Mouse (Mus musculus): Measurements from ENCODE around the gene Elane.
A peak's percentile ranks its signal among the peaks of the same experiment; 100 is the strongest.

Elane gene

DNA sequence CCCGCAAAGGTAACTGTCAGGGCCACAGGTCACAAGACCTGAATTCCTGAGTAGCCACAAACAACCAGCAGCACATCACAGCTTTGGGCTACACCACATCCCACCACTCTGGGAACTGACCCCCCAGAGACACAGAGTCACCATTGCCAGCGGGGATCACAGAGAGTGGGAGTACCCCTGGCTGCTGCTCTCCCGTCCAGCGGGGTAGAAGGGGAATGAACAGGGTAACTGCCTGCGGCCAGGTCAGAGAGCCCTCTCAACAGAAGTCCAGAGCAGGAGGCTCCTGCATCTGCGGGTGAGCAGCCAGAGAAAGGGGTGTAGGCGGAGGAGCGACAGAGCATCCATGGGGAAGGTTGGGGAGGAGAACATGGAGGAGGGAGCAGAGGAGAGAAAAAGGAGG, 30.0 kb downstream of the Elane start:
- no peak for DNase-seq (ENCODE audit: low read depth)

GRCm38 (mm10) chr10:79916808-79917531, 30.9 kb downstream of the Elane start, which contains the start of gene Kiss1r:
Gene Kiss1r (plus strand): TSS chr10:79916971.
- peak; percentile 64 for DNase-seq (ENCODE audit: low read depth)

DNA sequence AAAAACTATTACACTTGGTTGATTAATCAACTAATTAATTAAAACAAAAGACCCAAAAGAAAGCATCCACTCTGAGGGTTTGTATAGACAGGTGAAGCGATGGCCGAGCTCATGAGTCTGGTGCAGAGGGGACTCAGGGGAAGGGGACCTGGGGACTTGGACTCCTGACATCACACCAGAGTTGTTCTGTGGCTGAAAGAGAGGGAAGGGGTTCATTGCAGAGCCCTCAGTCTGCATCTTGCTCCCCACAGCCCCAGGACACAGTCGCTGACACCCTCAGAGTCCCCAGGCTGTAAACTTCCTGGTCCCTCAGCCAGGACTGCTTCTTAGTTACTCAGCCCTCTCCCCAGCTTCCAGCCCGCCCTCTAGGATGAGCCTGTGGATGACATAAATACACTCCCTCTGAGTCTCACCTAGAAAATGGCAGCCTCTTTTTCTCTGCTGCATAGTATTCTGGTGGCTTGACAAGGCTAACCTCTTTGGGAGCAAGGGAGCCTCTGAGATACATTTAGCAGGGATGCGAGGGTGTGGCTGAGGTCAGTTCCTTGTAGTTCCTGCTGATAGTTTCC, 31.6 kb downstream of the Elane start:
- DNase-seq (ENCODE audit: low read depth), result no peak

DNA sequence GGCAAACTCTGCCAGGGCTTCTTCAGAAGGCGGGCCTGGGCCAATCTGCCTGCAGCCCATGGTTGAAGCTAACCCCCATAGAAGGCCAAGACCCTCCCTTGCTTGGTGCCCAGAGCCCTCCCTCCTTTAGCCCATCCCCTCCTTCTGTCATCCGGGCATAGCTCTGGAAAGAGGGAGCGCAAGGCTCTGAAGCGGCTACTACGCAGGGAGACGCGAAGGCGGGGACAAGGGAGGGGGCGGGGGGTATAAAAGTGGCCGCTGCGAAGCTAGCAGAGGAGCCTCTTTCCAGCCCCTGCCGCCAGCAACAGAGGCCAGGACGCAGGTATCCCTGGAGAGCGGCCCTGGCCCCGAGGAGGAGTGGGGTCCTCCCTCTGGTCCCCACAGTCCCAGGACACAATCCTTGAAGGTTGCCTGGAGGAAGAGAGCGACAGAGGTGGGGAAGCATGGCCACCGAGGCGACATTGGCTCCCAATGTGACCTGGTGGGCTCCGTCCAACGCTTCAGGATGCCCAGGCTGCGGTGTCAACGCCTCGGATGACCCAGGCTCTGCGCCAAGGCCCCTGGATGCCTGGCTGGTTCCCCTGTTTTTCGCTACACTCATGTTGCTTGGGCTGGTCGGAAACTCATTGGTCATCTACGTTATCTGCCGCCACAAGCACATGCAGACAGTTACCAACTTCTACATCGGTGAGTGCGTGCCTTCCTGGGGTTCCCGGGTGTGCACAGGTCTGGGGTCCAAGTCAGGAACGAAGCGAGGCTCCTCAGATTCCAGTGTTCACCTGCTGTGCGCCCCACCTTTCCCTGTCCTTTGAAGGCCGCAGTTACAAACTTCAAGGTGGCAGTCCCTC, 32.4 kb downstream of the Elane start:
- DNase-seq (ENCODE audit: low read depth), result no peak

DNA sequence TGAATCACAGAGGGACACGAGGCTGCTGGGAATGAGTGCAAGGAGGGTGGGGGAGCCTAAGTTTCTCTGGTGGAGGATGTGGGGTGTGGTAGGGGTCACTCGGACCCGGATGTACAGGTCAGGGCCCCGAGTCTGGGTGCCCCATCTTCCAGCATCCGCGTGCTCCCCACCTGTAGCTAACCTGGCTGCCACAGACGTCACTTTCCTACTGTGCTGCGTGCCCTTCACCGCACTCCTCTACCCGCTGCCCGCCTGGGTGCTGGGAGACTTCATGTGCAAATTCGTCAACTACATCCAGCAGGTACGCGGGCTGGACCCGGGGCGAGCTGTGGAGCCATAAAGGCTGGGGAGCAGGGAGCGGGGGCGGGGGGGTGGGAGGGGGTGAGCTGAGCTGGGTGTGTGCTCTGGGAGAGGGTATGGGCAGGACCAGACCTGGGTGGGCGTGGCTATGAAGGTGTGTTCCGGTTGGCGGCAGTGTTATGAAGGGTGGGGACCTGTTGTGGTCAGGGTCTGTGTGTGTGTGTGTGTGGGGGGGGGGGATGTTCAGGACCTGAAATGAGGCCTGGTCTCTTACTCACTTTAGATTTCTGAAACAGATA, 33.3 kb downstream of the Elane start:
- no peak for DNase-seq (ENCODE audit: low read depth)

DNA sequence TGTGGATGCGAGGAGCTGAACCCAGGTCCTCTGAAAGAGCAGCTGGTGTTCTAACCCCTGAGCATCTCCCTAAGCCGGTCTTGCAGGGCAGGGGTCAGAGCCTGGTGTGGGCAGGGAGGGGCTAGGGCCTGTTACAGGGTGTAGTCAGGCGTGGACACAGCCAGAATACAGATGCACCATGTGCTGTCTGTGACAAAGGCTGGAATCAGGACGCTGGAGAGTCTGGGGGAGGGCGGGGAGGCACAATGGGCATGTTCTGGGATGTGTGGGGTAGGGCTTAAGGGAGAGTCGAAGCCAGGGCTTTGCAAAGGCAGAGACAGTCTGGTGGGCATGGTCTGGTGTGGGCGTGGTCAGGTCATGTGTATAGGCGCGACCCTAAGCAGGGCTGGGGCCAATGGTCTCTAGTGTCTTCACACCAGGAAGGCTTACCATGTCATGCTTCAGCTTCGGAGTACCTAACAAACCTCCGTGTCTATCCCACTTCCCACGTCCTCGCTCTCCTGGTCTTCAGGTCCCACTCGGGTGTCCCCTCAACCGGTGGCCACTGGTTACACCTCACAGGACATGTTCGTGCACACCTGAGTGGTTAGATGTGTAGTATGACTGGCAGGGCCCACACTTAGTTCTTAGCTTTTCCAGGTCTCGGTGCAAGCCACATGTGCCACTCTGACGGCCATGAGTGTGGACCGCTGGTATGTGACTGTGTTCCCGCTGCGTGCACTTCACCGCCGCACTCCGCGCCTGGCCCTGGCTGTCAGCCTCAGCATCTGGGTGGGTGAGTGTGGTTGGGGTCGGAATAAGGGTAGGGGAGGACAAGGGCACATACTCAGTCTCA, 34.2 kb downstream of the Elane start:
- no peak for DNase-seq (ENCODE audit: low read depth)

DNA sequence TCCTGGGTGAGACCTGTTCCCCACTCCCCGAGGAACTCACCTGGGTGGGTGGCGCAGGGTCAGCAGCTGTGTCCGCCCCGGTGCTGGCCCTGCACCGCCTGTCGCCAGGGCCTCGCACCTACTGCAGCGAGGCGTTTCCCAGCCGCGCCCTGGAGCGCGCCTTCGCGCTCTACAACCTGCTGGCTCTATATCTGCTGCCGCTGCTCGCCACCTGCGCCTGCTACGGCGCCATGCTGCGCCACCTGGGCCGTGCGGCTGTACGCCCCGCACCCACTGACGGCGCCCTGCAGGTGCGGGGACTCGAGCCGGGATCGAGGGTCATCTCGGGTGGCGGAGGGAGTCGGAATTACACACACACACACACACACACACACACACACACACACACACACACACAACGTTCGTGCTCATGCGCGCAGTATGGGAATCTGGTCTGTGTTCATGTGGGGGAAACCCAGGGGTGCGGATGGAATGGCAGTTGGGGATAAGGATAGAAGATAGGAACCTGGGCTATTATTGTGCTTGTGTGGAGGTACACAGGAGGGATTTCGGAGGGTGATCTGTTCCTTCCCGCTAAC, 35.0 kb downstream of the Elane start, which contains the start of gene R3hdm4:
Gene R3hdm4 (minus strand): TSS at position 251 of the 578 bp plus-strand sequence.
- DNase-seq (ENCODE audit: low read depth), result no peak

- DNase-seq (ENCODE audit: low read depth), result no peak
Observed at GRCm38 (mm10) chr10:79921572-79921971, 35.5 kb downstream of the Elane start.

DNA sequence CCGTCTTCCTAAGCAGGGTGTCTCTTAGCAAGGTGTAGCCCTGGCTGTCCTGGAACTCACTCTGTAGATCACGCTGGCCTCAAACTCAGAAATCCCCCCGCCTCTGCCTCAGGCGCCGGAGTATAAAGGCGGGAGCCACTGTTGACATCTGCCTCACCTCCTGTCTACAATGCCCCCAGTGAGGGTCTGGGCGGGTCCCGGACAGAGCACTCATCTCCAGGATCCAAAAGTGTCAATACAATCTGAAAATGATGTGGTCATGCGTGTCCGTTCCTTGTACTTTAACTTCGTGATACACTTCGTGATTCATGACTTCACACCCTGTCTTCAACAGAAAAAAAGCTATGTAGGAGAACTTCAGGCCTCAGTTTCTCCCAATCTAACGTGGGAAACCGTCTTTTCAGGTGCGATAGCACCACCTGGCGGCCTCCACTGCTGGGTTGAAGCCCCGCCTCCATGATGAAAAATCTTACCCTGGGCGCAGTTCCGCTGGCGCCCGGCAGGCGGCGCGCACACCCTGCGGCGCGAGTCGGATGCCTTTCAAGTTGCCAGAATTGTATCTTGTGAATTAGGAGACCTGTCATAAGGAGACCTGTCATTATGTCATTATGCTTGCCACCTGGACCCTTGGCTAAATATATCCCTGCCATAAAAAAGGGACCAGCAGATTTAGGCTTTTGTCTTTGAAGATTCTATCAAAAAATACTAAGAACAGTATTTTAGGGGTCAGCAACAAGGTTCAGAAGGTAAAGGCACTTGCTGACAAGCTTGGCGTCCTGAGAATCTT, 39.1 kb downstream of the Elane start:
- DNase-seq (ENCODE audit: low read depth), result peak; percentile 79

- no peak for DNase-seq (ENCODE audit: low read depth)
Observed at GRCm38 (mm10) chr10:79925785-79926490, 39.9 kb downstream of the Elane start.

DNA sequence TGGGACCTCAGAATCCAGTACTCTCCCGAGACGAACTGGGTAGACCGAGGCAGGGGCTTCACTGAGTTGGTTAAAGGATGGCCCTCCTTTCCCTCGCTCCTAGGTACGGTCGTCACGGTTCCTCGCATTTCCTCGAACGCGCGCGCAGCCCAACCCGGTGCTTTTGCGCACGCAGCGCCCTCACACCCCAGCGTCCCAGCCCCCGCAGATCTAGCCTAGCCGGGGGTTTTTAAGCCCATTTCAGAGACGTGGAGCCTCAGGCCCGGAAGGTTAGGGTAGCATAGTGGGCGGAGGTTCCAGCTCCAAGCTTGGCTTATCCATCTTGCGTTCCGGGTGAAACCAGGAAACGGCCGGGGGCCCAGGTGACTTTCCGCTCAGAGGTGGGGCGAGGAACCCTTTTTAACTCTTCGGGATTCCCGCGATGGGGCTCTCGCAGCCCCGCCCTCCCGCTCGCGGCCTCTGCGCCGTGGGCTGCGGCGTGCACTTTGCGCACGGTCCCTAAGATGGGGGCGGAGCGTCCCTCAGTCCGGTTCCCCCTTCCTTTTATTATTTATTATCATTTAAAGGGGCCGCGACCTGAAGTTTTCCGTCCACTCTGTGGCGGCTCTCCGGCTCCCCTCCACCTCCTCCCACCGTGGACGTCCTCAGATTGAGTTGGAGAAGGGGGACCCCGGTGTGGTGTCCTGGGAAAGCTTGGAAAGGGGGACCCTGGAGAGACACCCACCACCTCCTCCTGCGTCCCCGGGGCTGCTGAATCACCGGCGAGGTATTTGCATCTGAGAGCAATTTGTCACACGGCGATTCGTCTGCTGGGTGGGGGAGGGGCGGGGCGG, 40.7 kb downstream of the Elane start, which contains the start of gene Arid3a:
Gene Arid3a (plus strand): TSS at position 553 of the 833 bp plus-strand sequence.
- DNase-seq (ENCODE audit: low read depth), result peak; percentile 84

DNA sequence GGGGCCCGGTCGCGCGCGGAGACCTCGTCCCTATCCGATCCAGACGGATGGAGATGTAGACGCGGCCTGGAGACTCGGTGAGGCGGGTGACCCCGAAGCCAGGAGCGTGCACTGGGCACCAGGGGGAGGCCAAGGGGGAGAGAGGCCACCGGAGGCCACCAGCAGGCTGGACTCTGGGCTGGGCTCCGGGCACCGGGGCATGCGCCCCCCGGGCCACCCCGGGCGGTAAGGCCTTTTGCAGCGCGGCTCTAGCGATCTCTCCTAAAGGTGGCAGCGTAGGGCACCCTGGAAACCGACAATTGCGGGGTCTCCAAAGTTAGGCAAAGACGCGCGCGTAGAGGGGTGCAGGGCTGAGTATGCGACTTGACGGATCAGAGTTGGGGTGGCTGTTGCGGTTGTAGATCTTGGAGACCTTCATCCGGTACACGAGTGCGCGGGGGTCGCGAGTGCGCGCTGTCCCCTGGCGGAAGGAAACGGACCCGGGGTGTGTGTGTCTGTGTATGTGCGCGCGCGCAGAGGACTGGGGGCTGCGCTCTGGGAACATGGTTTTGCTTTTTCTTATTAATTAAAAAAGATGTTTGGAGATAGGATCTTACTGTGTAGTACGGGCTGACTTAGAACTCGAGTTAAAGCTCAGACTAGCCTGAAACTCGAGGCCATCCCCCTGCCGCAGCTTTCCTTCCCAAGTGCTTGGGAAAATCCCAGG, 41.4 kb downstream of the Elane start:
- DNase-seq (ENCODE audit: low read depth), result no peak

DNA sequence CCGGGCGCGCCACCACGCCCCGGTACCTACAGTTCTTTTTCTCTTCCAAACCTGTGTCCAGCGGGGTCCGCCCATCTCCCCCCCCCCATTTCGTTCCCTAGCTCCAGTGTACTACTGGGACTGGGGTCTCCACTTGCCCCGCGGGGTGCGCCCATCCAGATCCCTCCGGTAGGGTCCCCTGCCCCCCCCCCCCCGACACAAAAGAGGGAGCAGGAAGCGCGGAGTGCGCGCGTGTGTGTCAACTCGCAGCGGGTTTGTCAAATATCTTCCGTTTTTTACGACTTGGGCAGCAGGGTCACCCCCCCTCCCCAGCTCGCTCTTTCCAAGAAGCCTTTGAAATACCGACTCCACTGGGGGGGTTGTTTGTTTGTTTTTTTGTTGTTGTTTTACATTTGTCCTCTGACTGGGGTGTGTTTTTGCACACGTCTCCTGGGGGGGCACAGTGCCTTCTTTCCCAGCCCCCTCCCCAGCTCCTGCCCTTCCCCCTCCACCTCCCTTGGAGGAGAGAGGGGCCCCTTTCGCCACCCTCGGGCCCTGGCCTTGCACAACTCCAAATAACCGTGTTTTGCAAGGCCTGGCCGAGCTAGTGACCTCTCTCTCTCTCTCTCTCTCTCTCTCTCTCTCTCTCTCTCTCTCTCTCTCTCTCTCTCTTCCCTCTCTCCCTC, 42.1 kb downstream of the Elane start:
- no peak for DNase-seq (ENCODE audit: low read depth)

- no peak for DNase-seq (ENCODE audit: low read depth)
Observed at GRCm38 (mm10) chr10:79928907-79929701, 43.1 kb downstream of the Elane start.

- DNase-seq (ENCODE audit: low read depth), result no peak
Observed at GRCm38 (mm10) chr10:79929967-79930825, 44.1 kb downstream of the Elane start.

- no peak for DNase-seq (ENCODE audit: low read depth)
Observed at GRCm38 (mm10) chr10:79930826-79931186, 44.8 kb downstream of the Elane start.

Measured in c-Kit-positive CD71-positive TER-119-negative erythroid progenitor cells, embryonic 14.5 days (primary cell).